Mouse (Mus musculus): ENCODE results near the gene Prdm16. TPM values are rescaled to one million over a fixed set of nuclear protein-coding genes. Genes with fewer than 3 reads are reported as not detected.

Gene Prdm16
- 8.7 and 12.5 TPM in 2 replicates for polyA plus RNA-seq (2015; fragmentation: Nextera tagmentation; extraction: Ambion mirVana)

DNA sequence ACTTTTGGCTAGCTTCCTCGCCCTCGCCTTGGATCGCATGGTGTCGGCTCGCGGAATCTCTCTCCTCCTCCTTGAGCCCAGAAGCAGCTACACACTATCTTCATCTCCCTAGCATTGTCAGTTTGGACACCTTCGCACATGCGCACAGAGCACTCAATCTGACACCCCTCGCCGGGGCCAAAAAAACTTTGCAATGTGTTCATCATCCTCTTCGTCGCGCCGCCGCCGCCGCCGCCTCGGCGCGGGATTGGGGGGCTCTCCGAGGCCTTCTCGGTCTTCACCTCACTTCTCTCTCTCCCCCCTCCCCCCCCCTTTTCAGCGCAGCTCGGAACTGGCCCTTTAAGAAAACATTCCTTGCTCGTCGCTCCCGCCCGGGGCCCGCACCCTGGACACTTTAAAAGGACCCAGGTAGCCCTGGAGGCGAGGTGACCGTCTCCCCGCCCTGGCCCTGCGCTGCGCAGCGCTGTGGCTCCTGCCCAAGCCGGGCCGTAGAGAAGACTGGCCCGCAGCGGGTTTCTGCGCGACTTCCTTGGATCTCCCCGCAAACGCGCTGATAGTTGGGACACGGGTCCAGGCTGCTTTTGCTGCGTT, at the start of gene Prdm16:
Gene Prdm16 (minus strand): TSS at position 153 of the 591 bp plus-strand sequence.
- Histone ChIP-seq H3K4me1 (replicated peaks) (peaks cover 63% of the 10 kb centered on the region), H3K4me2 (replicated peaks) (peak within 1 kb of the TSS; percentile 76), H3K9ac (replicated peaks) (peak within 1 kb of the TSS; percentile 69), H3K27ac (peak within 1 kb of the TSS; percentile 57), H3K36me3 (no peaks in the 10 kb centered on the region), H3K4me3 (replicated peaks) (peak within 1 kb of the TSS; percentile 50), H3K27me3 (peaks cover 95% of the 10 kb centered on the region), H3K9me3 (no peaks in the 10 kb centered on the region)
- WGBS = under 1% methylated on average over 47 of the region's 47 CpGs
- no peak; the same call in 1 of the 2 replicates for ATAC-seq

GRCm38 (mm10) chr4:154683068-154683752, 46.5 kb upstream of the Prdm16 start:
- H3K27me3 ChIP-seq = peaks cover 22% of the 10 kb centered on the region
- no peak overlapping the region for H3K4me3 ChIP-seq (replicated peaks)
- ATAC-seq = no peak
- 87% methylated on average over 5 of the region's 5 CpGs for WGBS
- H3K4me2 ChIP-seq (replicated peaks) = no peak overlapping the region
- H3K27ac ChIP-seq = no peak overlapping the region
- H3K36me3 ChIP-seq = no peaks in the 10 kb centered on the region
- no peaks in the 10 kb centered on the region for H3K9me3 ChIP-seq
- H3K4me1 ChIP-seq (replicated peaks) = no peaks in the 10 kb centered on the region
- H3K9ac ChIP-seq (replicated peaks) = no peak overlapping the region

DNA sequence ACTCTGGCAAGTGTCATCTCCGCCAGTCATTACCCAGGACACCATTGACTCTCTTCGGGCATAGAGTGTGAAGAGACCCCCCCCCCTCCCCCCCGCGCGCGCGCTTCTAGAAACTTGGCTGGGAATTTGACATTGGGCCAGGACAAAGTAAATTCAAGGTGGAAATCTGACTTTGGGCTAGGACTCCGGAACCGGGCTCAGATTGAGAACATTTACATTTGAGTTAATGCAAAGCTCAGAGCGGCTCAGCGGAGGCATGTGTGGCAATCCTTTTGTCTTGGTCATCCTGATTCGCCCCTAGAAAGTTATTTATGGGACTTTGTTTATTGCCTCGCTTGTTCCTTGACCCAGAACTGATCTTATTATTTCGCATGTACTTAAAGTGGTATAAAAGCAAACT, 45.6 kb upstream of the Prdm16 start:
- Histone ChIP-seq H3K9me3 (no peaks in the 10 kb centered on the region), H3K4me1 (replicated peaks) (no peaks in the 10 kb centered on the region), H3K4me2 (replicated peaks) (no peak overlapping the region), H3K4me3 (replicated peaks) (no peak overlapping the region), H3K36me3 (no peaks in the 10 kb centered on the region), H3K27me3 (peaks cover 26% of the 10 kb centered on the region), H3K27ac (no peak overlapping the region), H3K9ac (replicated peaks) (no peak overlapping the region)
- WGBS = 42% methylated on average over 14 of the region's 14 CpGs
- ATAC-seq = no peak

DNA sequence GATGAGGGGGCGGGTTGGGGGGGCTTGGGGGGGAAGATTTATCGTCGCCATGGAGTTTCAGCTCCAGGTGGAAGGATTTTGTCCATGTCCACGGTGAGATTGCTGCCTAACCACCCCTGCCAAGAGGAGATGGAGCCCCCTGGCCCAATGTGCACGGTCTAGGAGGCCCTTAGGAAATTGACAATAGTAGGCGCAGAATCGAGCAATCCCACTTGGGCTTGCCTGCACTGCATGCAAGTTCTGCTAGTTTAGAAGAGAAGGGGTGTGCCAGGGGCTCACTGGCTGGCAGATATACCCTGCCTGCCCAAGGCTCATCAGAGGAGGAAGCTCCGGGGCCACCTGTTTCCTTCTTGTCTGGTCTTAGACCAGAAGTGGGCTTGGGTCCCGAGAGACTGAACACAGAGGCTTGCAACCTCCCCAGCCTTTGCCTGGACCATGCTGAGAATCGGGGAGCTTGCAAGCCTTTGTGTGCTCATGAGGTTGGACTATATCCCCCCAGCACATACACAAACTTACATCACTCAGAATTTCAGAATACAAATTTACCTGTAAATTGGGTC, 38.8 kb upstream of the Prdm16 start:
- Histone ChIP-seq H3K4me3 (replicated peaks) (no peak overlapping the region), H3K9me3 (no peaks in the 10 kb centered on the region), H3K4me2 (replicated peaks) (no peak overlapping the region), H3K4me1 (replicated peaks) (peaks cover 9% of the 10 kb centered on the region), H3K27me3 (peaks cover 48% of the 10 kb centered on the region), H3K27ac (no peak overlapping the region), H3K36me3 (no peaks in the 10 kb centered on the region), H3K9ac (replicated peaks) (no peak overlapping the region)
- WGBS = 58% methylated on average over 10 of the region's 10 CpGs
- ATAC-seq = no peak

DNA sequence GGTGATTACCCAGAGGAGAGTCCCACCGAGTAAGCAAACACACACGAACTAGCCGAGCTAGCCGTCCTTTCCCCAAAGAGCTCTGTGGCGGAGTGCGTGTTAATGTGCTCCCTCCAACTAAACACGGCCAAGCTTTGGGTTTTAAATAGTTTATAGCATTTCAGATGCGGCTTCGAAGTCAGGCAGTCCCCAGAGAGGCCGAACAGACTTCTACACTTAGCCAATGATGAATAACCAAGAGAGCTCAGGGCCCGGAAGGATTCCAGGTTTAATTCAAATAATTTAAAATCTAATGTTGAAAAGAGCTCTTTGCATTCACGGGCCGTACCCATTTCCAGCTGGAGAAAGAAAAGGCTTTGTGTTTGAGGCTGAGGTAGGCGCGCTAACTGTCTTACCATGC, 38.3 kb upstream of the Prdm16 start:
- no peak overlapping the region for H3K9ac ChIP-seq (replicated peaks)
- H3K4me1 ChIP-seq (replicated peaks) = peaks cover 9% of the 10 kb centered on the region
- H3K9me3 ChIP-seq = no peaks in the 10 kb centered on the region
- no peak overlapping the region for H3K4me3 ChIP-seq (replicated peaks)
- WGBS = 31% methylated on average over 15 of the region's 15 CpGs
- no peak for ATAC-seq
- no peak overlapping the region for H3K27ac ChIP-seq
- peaks cover 48% of the 10 kb centered on the region for H3K27me3 ChIP-seq
- H3K4me2 ChIP-seq (replicated peaks) = peak overlapping the region; percentile 23
- no peaks in the 10 kb centered on the region for H3K36me3 ChIP-seq

DNA sequence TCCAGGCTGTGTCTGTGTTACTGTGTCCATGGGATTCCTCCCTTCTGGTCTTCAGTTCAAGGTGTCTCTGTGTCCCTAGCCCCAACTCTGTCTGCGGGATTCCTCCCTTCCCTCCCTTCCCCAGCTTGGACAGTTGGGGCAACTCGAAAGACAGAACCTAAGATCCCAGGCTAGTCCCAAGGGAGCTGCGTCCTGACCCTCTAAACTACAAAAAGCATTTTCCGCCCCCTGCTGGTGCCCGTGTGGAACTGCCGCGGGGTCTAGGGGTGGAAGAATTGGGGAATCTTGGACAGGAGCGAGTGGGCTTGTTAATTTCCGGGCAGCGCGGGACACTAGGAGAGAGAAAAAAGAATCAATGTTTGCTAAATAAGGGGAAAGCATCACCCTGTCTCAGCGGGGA, 37.9 kb upstream of the Prdm16 start:
- no peak overlapping the region for H3K27ac ChIP-seq
- no peaks in the 10 kb centered on the region for H3K36me3 ChIP-seq
- peaks cover 48% of the 10 kb centered on the region for H3K27me3 ChIP-seq
- H3K9me3 ChIP-seq = no peaks in the 10 kb centered on the region
- ATAC-seq = no peak
- WGBS = 2% methylated on average over 12 of the region's 12 CpGs
- H3K4me3 ChIP-seq (replicated peaks) = no peak overlapping the region
- peaks cover 9% of the 10 kb centered on the region for H3K4me1 ChIP-seq (replicated peaks)
- no peak overlapping the region for H3K9ac ChIP-seq (replicated peaks)
- peak overlapping the region; percentile 23 for H3K4me2 ChIP-seq (replicated peaks)

GRCm38 (mm10) chr4:154673986-154674385, 37.3 kb upstream of the Prdm16 start:
- Histone ChIP-seq H3K27ac (no peak overlapping the region), H3K36me3 (no peaks in the 10 kb centered on the region), H3K4me3 (replicated peaks) (no peak overlapping the region), H3K4me1 (replicated peaks) (peaks cover 9% of the 10 kb centered on the region), H3K9ac (replicated peaks) (no peak overlapping the region), H3K4me2 (replicated peaks) (no peak overlapping the region), H3K27me3 (peaks cover 48% of the 10 kb centered on the region), H3K9me3 (no peaks in the 10 kb centered on the region)
- WGBS = 84% methylated on average over 4 of the region's 4 CpGs
- no peak for ATAC-seq

DNA sequence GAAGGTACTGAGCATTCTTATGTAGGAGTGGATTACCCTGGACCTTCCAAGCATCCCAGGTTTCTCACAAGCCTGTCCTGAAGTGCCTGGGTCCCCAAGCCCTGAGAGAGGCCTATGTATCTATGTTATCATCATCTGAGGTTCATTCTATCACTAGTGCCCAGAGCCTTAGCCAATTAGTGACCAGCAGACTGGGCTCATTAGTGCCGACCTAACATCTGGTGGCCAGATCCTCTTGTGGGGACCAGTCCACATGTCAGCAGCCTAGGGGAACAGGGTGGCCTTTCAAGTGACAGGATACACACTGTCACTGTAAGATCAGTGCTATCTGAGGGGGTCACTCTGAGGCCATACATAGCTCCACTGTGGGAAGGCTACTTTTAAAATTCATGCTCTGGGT, 35.4 kb upstream of the Prdm16 start:
- 51% methylated on average over 1 of the region's 1 CpGs for WGBS

GRCm38 (mm10) chr4:154671232-154671912, 34.7 kb upstream of the Prdm16 start:
- no peak for ATAC-seq
- H3K4me1 ChIP-seq (replicated peaks) = peaks cover 9% of the 10 kb centered on the region
- no peak overlapping the region for H3K4me2 ChIP-seq (replicated peaks)
- H3K4me3 ChIP-seq (replicated peaks) = no peak overlapping the region
- H3K27ac ChIP-seq = no peak overlapping the region
- WGBS = 82% methylated on average over 8 of the region's 8 CpGs
- H3K9ac ChIP-seq (replicated peaks) = no peak overlapping the region
- H3K36me3 ChIP-seq = no peaks in the 10 kb centered on the region
- H3K9me3 ChIP-seq = no peaks in the 10 kb centered on the region
- H3K27me3 ChIP-seq = peaks cover 32% of the 10 kb centered on the region

More for the DNA sequence above, 35.4 kb upstream of the Prdm16 start:
- no peak overlapping the region for H3K27ac ChIP-seq
- no peak overlapping the region for H3K4me2 ChIP-seq (replicated peaks)
- H3K4me3 ChIP-seq (replicated peaks) = no peak overlapping the region
- H3K9me3 ChIP-seq = no peaks in the 10 kb centered on the region
- no peak overlapping the region for H3K9ac ChIP-seq (replicated peaks)
- peaks cover 34% of the 10 kb centered on the region for H3K27me3 ChIP-seq
- peaks cover 9% of the 10 kb centered on the region for H3K4me1 ChIP-seq (replicated peaks)
- ATAC-seq = no peak
- H3K36me3 ChIP-seq = no peaks in the 10 kb centered on the region

- Histone ChIP-seq H3K4me2 (replicated peaks) (no peak within 1 kb of the TSS), H3K27ac (no peak within 1 kb of the TSS), H3K36me3 (no peaks in the 10 kb centered on the region), H3K27me3 (peaks cover 22% of the 10 kb centered on the region; the same call in 1 of the 2 replicates), H3K4me1 (replicated peaks) (no peaks in the 10 kb centered on the region), H3K9me3 (no peaks in the 10 kb centered on the region), H3K9ac (replicated peaks) (no peak within 1 kb of the TSS), H3K4me3 (replicated peaks) (no peak within 1 kb of the TSS)
- WGBS = 93% methylated on average over 2 of the region's 2 CpGs
- ATAC-seq = no peak
These were observed 31.1 kb upstream of the Prdm16 start, which contains the start of gene Actrt2 for GRCm38 (mm10) chr4:154667767-154668166. Actrt2 (minus strand) TSS chr4:154667867.

DNA sequence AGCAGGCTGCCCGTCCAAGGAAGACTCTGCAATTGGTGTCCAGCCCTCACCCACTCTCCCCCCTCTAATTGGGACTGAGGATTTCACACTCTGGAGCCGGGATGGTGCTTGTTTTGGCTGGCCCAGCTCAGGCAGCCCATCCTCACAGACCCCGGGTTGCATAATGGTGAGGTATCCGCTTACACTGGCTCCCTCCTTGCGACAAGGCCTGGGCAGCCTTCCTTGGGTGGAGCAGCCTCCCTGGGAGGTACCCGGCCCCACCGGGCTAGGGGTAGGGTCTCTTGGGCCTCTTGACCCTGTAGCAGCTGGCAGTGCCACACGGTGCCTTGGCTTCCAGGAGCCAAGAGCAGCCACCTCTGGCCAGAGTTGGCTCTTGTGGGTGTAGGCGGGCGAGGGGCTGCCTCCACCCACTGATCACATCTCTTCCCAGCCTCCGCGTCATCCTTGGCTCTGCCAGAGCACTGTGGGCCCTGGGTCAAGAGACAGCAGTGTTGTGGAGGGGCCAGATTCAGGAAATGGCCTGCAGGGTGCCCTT, 26.1 kb upstream of the Prdm16 start:
- Histone ChIP-seq H3K4me3 (replicated peaks) (no peak overlapping the region), H3K9ac (replicated peaks) (no peak overlapping the region), H3K36me3 (no peaks in the 10 kb centered on the region), H3K9me3 (no peaks in the 10 kb centered on the region), H3K4me2 (replicated peaks) (no peak overlapping the region), H3K4me1 (replicated peaks) (no peaks in the 10 kb centered on the region), H3K27me3 (peaks cover 33% of the 10 kb centered on the region; the same call in 1 of the 2 replicates), H3K27ac (no peak overlapping the region)
- ATAC-seq = no peak
- 71% methylated on average over 12 of the region's 12 CpGs for WGBS

DNA sequence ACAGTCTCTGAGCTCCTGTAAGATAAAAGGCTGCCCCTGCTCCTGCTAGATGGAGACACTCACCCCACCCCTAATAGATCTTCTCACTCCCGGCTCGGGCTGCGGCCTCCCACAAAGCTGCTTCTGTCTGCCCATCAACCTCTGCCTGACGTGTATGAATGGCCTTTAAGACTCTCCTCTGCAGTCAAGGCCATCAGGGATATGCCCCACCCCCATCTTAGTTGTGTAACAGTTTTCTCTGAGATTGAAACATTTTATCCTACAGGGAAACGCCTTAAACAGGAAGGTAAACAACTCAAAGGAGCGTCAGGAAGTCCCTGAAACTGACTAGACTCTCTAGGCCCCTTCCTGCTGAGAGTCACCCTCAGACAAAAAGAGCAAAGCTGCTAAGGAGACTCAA, 24.6 kb upstream of the Prdm16 start:
- Histone ChIP-seq H3K9me3 (no peaks in the 10 kb centered on the region), H3K4me3 (replicated peaks) (no peak overlapping the region), H3K27ac (no peak overlapping the region), H3K27me3 (peaks cover 40% of the 10 kb centered on the region; the same call in 1 of the 2 replicates), H3K9ac (replicated peaks) (no peak overlapping the region), H3K4me1 (replicated peaks) (no peaks in the 10 kb centered on the region), H3K36me3 (no peaks in the 10 kb centered on the region), H3K4me2 (replicated peaks) (no peak overlapping the region)
- no peak for ATAC-seq
- 43% methylated on average over 6 of the region's 6 CpGs for WGBS
